Mouse (Mus musculus) spleen, adult 2 months (tissue): Measurements from ENCODE around the gene Tmem82.

ENCODE experiments used
- CTCF ChIP-seq: fragments of 200-500 bp; IDR thresholded peaks from 2 replicates; pipeline ENCODE4 v1.5.1; 2011; ENCODE audit warnings: mild to moderate bottlenecking, inconsistent platforms; ENCODE audit not compliant: insufficient read depth, insufficient read length, insufficient replicate concordance; ENCODE audit errors: extremely low read depth
- POLR2A ChIP-seq: fragments of 200-500 bp; IDR thresholded peaks from 2 replicates; pipeline ENCODE4 v1.6.1; 2011; ENCODE audit warnings: low read depth, low read length, inconsistent platforms

DNA sequence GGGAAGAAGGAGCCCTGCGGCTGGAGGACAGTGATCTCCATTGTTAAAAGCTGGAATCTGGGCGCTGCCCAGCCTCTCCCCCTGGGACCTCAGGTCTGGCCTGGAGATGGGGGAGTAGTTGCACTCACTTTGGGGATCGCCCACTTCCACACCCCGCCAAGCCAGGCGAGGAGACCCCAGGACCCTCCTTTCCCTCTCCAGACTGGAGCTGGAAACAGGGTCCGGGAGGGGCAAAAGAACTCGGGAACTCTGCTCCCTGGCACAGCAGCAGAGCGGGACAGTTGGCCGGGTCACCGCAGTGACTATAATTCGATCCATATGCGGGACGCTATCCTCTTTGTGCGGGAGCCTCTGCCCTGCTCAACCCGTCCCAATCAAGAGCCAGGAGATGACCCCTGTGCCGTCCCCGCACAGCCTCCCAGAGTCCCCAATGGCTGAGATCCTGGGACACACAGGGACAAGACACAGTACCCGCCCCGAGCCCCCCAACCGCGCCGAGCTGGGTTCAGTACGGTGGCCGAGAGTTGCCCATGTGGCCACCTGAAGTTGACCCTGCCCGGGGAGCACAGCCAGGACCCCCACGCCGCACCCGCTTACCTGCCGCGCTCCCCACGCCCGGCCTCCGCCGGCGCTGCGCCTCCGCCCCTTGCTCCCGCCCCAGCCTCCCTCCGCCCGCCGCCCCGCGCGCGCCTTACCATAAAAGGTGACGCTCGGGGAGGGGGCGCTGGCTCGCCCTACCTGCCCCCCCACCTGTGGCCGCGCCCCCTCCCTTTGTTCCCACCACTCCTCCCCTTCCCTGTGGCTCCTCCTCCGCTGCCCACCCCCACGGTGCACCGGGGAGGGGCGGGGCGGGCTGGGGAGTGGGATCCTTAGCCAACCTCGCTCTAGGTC lies 18.9 kb downstream of the Tmem82 start:
- no peak for TF ChIP-seq CTCF
- TF ChIP-seq POLR2A: no peak
